Mouse (Mus musculus) kidney, postnatal 36 days (tissue): ENCODE measurements around the gene Zscan2.
A peak's percentile ranks its signal among the peaks of the same experiment; 100 is the strongest.

Experiments
- DNase-seq, 2 experiments: peaks; one replicate each; pipeline ENCODE4 v3.0.0; 2021 to 2022; ENCODE audit warnings: mixed read lengths in 2 of 2

The Zscan2 gene

DNA sequence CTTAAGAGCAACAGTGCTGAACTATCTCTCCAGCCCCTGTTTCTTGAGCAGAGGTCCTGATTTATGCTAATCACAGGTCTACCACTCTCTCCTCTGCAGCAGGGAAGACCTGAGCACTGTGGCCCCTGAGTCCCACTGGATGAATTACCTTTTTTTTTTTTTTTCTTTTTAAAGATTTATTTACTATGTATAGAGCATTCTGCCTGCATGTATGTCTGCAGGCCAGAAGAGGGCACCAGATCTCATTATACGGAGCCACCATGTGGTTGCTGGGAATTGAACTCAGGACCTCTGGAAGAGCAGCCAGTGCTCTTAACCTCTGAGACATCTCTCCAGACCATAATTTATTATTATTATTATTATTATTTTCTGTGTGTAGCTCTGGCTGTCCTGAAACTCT lies 24.9 kb downstream of the Zscan2 start:
- peak in 1 of 2 experiments; percentile 55 for DNase-seq

DNA sequence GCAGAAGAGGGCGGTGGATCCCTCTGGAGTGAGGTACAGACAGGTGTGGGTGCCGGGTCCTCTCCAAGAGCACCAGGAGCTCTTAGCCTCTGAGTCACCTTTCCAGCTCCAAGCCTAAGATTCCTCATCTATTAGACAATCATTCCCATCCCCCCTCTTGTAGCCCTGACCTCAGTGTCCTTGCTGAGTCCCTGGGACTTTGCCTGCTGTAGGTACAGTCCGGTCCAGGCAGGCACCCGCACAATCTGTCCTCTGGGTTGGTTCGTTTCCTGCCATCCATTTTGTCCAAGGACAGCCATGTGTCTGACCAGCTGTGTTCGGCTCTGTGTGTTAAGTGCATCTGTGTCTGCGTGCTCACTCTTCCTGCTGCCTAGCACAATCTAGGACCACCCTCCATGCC lies 27.9 kb downstream of the Zscan2 start:
- no peak for DNase-seq

DNA sequence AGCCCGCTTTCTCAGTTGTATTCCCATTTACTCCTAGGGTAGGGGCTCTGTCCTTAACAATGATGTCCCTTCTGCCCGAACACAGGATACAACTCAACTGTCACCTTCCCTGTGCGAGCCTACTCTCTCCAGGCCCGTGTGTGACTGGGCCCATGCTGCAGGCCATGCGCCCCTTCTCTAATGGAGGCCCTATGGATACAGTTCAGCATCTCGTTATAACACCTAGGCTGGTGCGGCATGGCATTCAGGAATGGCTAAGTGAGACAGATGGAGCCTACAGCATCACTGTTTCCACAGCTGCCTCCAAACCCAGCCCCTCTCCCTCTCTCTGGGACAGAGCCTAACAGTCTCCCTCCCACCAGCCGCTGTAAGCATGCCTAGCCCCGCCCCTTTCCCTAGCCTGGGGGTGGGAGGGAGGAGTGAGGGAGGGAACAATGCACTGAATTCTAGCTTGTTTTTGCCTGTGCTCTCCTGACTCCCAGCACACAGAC lies 28.3 kb downstream of the Zscan2 start:
- DNase-seq, result peak; percentile 49 to 76

DNA sequence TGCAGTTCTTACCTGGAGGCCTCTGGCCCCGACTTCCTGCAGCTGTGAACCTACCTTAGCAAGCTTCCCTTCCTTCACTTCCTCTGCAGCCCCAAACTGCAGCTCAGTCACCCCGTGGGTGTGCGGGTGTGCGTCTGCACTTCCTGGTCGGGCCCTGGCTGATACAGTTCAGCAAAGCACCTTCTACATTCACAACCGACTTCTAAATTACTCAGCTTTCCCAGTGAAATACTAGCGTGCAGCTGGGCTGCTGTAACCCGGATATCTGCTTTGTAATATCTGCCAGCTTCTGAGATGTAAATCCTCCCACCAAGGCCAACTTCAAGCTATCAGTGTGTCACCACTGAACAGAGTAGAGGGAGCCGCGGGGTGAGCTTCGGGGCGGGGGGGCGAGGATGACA lies 29.1 kb downstream of the Zscan2 start:
- DNase-seq, result no peak

DNA sequence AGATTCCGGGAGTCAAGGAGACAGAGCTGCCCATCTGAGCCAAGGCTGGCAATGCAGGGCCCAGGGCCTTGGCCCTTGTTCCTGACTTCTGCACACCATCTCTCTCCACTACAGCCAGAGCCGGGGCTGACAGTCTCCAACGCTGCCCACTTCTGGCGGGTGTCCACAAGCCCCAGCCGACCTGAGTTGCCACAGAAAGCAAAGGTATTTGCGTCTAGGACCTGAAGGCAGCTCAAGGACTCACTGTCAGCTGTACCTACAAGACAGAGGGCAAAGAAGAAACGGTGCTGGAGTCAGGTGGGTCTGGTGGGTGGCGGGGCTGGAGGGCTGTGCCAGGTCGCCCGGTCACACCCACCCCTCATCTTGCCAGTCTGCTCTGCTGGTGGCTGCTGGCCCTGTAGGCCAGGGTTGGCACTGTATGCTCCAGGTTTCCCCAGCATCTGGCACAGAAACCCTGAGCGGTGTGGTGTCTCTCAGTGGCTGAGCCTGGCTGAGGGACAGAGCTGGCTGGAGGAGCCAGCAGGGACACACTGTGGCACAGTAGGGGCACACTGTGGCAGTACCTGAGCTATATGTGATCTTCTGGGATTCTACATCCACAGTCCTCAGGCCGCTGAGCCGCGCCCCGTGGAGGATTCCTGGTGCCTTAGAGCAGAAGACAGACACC lies 32.5 kb downstream of the Zscan2 start:
- no peak for DNase-seq

DNA sequence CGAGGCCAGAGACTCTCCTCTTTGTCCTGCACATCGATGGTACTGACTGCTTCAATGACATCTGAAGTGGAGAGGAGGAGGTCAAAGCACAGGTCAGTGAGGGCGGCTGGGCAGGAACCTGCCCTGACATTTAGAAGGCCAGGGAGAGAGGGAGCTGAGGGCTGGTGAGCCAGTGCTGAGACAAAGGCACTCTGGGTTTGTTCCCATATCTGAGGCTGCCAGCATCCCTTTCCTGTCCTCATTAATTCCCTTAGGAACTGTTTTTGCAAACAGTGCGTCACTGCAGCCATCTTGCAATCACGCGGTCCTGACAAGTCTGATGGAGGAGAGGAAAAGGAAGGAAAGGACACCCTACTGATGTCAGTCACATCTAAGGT lies 33.0 kb downstream of the Zscan2 start:
- peak; percentile 44 to 73 for DNase-seq

DNA sequence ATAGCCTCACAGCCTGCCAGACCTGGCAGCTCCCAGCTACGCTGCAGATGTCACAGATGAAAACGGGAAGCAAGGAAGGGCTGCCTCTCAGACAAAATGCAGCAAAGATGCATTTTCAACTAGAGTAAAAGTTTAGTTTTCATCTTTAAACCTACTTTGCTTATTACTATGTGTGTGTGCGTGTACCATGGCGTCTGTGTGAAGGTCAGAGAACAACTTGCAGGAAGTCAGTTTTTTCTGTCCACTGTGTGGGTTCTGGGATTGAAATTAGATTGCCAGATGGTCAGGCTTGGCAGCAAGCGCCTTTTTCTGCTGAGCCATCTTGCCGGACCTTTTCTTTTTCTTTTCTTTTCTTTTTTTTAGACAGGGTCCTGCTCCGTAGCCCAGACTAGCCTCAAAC lies 33.5 kb downstream of the Zscan2 start:
- DNase-seq, result no peak

DNA sequence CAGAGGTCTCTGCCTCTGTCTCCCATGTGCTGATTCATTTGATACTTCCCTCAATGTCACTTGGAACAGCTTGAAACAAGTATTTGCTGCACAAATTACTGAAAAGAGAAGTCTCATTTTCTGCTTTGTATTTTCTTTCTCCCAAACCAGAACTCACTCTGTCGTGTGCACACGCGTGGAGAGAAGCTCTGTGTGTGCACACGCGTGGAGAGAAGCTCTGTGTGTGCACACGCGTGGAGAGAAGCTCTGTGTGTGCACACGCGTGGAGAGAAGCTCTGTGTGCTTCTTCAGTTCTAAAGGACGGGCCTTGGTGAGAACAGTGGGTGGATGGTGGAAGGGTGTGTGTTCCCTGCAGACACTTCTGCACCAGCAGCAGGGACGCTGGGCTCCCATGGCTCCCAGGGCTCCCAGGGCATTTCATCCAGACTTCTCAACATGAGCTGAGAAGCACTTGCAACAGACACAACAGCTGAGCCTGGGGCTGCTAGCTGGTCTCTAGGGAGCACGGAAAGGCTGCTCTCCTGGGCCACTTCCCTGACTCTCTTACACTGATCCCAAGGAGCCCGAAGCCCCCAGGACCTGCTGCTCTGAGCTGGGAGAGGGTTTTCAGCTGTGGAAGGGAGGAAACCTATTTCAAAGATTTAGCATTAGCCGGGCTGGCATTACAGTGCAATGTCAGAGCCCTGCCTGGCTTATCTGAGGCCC lies 34.2 kb downstream of the Zscan2 start:
- DNase-seq, result no peak

DNA sequence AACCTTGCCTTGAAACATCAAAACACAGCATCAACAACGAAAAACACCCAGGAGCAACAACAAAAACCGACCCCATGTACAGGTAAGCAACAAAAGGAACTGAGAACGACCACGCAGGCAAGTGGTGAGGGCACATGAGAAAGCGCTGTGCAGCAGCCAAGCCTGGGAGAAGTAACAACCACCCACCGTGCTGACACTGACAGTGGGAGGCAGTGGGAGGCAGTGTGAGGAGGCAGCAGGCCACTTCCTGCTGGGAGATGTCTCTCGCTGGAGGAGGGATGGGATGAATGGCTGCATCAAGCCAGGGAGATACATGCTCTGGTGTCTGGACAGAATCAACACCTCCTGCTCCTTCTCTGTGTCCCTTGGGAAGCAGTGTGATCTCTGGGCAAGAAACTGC lies 36.4 kb downstream of the Zscan2 start:
- no peak for DNase-seq

DNA sequence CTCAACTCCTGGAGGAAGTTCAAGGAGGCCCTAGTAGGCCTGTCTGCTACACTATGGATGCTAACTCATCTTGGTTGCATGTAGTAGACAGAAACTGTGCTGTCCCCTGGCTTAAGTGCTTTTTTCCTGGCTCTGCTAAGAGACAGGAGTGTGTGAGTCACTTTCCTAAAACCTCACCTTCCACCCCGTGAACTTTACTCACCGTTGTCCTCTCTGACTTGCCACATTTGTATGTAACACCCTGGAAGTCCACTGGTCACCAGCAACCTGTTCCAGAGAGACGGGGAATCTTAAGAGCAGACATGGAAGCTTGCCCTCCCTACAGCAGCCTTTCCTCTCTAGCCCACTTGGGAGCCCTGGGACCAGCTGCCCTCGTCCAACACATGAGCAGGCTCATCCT lies 37.0 kb downstream of the Zscan2 start:
- no peak for DNase-seq

DNA sequence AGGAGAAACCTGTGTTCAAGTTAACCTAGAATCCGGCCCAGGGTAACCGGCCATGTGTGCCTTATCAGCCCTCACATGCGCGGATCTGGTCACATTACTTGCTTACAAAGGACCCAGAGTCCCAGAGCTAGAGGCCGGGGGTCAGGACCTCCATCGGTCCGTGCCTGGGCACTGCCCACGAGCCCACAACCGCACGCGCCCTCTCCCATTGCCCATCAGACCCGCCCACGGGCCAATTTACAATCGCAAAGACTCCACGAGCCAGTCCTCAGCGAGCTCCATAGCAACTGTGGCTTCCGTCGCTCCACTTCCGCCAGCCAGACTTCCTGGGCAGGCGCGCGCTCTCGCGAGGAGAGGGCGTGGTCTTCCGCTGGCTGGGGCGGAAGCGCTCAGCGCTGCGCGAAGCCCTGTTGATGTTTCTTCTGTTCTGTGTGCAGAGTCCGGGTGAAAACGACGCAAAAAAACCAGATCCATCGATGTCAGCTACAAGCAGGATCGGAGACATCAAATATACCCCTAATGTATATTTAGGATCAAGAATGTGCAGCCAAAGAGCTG lies 40.3 kb downstream of the Zscan2 start, which contains the start of gene Wdr73:
Wdr73 (minus strand) TSS at position 326 of the 558 bp plus-strand sequence.
- peak; percentile 94 to 96 for DNase-seq

DNA sequence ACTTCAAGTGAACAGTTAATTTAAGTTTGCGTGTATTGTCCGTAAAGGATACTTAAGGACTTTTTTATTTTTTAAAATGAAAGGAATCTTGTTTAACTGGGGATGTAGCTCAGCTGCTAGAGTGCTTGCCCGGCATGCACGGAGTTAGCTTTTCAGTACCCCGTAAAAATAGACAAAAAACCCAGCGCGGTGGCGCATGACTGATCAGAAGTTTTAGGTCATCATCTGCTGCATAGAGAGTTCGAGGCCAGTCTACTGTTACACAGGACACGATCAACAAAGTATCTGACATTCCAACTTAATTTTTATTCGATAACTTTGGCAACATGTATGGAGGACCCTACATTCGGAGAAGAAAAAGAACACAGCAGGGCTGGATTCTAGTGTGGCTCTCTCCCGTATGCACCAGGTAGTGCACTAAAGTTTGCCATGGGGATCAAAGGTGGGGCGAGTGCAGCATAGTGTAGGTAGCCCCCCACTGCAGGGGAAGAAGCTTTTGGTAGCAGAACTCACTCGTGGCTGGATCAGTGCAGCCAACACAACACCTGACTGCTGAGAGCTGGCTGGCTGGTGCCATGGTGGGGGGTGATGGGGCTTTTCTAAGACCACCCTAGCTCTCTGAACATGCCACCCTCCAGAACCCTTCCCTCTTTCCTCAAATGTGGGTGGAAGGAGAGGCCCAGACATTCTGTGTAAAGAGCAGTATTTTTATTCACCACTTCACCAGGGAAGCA lies 41.0 kb downstream of the Zscan2 start:
- peak in 1 of 2 experiments; percentile 42 for DNase-seq

DNA sequence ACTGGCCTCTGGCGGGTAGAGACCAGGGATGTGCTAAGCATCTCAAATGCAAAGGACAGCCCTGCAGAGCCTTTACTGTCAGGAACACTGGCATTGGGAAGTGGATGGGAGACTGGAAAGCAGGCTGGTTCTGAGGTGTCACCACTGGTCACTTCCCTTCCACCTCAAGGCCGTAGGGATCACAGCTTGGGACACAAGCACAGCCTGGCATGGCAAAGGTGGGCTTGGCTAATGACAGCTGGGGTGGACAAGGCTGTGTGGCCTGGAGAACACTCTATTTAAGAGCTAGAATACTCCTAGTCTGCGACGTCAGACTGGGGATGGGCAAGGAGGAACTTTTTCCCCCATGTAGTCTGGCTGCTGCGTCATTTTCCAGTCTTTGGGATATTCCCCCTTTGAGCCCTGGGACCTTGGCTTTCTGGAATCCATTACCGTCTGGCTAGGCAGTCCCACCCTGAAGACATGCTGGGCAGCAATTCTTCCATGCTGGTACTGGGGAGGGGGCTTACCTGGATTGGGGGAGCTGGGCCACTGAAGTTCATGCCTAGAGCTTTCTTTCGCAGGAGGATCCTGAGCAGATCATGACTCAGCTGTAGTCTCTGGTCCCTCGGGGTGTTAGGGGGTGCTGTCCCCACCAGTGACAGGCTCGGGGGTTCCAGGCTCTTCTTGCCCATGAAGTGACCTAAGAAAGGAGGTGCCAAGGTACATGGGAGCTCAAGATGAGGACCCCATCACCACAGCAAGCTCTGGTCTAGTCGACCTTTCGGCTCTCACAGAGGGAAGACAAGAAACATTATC lies 43.1 kb downstream of the Zscan2 start:
- DNase-seq, result no peak

DNA sequence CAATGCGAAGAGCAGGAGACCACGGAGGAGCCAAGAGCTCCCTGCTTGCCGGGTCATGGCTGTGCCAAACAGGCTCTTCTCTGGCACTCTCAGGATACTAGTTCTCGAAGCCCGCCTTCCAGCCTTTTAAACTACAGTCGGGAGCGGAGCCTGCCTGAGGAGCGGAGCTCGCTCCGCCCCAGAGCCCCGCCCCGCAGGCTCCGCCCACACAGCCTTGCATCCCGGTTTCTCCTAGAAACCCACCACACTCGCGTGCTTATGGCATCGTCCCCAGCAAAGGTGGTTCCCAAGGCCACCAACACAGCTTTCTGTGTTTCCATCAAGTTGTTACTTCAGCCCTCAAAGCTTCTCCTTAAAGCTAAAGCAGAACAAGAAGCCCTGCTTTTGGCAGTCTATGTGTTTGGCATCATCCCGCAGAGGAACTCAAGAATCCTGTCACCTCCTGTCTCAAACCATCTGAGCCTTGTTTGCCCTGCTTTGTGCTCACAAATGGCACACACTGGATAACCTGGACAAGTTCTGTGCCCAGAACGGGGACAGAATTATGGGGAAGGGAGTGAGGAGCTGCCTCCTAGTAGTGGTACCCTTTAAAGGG lies 44.3 kb downstream of the Zscan2 start, which contains the start of gene Nmb:
Nmb (minus strand) TSS at position 156 of the 595 bp plus-strand sequence.
- DNase-seq, result peak; percentile 73 to 88

DNA sequence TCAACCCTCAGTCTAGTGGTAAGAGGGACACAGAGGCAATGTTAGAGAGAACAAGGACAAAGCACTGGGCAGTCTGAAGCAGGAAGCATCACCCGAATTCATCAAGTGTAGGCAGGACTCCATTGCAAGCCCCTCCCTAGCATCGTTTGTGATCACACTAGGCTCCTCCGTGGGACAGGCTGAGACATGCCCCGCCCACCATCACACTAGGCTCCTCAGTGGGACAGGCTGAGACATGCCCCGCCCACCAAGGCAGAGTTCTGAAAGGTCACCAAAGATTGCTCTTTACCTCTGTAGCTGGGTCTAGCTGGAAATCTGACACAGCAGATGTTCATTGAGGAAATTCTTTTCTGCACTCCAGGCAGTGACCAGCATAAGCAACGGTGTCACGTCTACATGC lies 50.3 kb downstream of the Zscan2 start:
- peak; percentile 48 to 52 for DNase-seq

DNA sequence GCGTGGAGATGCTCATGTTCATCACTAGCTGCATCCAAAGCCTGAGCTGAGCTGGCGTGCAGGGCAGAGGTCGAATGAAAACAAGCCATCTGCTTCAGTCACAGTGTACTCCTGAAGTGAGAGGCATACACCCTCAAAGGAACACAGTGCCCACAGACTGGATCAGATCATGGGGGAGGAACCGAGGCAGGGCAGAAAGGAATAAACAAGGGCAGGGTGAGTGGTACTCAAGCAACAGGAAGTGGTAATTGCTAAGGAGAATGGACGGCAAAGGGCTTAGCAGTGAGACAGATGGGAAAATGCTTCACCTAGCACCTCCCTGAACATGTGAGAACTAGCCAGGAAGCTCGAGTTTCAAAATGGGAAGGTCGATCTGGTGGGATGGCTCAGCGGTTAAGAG lies 51.8 kb downstream of the Zscan2 start:
- DNase-seq, result no peak

DNA sequence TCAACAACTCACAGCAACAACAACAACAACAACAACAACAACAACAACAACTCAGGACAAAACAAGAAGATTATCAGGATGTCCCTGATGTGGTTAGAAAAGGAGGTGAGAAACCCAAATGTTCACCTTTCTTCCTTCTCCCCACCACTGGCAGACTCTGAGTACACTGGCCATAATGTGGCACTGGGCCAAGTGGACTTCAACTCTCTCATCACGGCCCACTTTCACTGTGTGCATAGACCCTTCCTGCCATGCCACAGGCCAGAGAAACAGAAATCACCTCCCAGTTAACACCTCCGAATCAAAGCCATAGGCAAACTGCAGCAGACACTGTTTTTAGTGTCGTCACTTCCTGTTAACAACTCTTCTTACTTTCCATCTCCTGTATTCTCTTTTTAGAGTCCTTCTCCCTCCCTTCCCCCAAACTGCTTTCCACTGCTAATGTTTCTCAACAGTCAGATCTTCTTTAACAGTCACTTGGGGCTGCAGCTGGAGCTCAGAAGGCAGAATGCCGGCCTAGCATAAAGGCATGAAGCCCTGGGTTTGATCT lies 57.3 kb downstream of the Zscan2 start:
- DNase-seq, result peak; percentile 67 to 78

DNA sequence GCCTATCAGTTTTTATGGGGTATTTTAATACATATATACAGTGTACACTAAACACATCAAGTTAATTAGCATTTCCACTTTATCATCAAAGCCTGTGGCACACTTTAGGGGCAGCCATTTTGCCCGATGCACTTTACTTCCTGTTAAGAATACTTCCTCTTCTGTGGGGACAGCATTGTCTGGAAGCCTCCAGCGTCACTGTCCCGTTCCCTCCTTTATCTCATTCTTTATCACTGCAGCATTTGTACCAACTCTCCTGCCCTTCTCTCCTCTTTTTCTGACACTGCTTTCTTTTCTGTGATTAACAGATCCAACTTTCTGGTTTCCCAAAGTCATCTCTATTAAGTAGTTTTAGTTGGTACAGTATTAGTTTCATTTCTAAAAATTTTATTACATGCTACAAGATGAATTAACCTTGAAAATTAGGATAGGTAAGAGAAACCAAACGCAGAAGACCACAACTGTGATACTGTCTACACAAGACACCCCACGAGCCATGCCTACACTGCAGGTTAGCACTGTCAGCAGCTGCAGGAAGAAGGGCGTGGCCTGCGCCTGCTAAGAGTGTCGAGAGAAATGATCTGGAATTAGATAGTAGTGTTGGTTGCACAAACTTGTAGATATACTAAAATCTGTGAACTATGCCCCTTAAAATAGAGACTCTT lies 58.4 kb downstream of the Zscan2 start:
- DNase-seq, result no peak

DNA sequence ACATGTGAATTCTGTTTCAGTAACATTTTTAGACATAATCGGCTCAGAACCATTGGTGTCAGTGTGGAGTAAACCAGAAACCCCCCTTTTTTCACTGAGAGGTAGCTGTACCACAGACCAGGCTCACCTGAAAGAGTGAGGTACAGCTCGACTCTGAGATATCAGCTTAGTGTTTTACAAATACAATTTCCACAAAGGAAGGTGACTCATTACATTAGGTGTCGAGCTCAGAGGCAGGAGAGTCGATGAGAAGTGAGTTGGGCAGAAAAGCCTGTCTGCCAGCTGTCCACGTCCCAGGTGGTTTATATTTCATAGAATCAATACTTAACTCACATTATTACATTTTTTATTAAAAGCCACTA lies 58.9 kb downstream of the Zscan2 start:
- DNase-seq, result no peak

DNA sequence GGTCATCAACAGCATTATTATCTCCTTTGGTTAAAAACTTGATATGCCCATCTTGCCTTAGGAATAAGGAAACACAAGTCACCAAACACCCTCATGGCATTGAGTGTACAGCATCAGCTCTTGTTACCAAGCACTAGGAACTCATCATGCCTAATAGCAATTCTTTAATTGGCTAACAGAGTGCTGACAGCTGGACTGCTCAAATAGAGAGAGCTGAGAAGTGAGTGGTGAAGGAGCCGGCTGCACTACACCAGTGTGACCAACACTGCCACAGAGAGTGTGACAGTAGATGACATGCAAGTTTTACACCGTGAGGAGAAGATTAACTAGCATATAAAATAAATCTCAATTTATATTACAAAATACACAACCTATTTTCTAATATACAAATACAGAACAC lies 62.4 kb downstream of the Zscan2 start:
- no peak for DNase-seq
